Comparison of ENCODE assay signal across 10 mouse cellular contexts in genomic region chr2:164942692-164943290, GRCm38 (mm10). TPM values are rescaled to one million over a fixed set of nuclear protein-coding genes. Genes with fewer than 3 reads are reported as not detected.
A peak's percentile ranks its signal among the peaks of the same experiment; 100 is the strongest.
DNase-seq lines count a peak whose midpoint lies in the region; ATAC-seq and TF ChIP-seq lines count a peak whose summit lies in the region.
"Had no signal": no experiment of that assay in that cellular context is flagged by ENCODE, and none has a peak within 500 bp of the region (broad histone marks: within the 10 kb centered on the region; RNA-seq: fewer than 3 reads in every experiment).

No protein-coding gene starts in this region.

- peak; percentile 40 for DNase-seq in gastrocnemius, postnatal 25 days
- DNase-seq in gastrocnemius, adult 2 months = no peak
- peak; percentile 80 to 81 for DNase-seq in spleen, postnatal 36 days (ENCODE audit: low spot score in 2 of 2)
- no peak for DNase-seq in layer of hippocampus, postnatal 14 days (ENCODE audit: low spot score in 2 of 2)
- no peak for DNase-seq in testis, postnatal 10 days (ENCODE audit: low spot score)
- DNase-seq in frontal cortex, postnatal 10 days (ENCODE audit: low spot score in 2 of 2) = no peak

- H3K9me3 ChIP-seq in E14TG2a.4 (ENCODE audit: low read length) = no peaks in the 10 kb centered on the region
- H3K9me3 ChIP-seq: limb, embryonic 12.5 days had no signal

- H3K27ac ChIP-seq in gastrocnemius, adult 2 months = no peak overlapping the region
- H3K27ac ChIP-seq: limb, embryonic 12.5 days had no signal

- no peaks in the 10 kb centered on the region for H3K36me3 ChIP-seq in E14TG2a.4 (ENCODE audit: insufficient read depth, low read length)
- H3K36me3 ChIP-seq: limb, embryonic 12.5 days had no signal

- H3K4me3 ChIP-seq in gastrocnemius, adult 2 months = no peak overlapping the region
- peak overlapping the region; percentile 33 for H3K4me3 ChIP-seq in E14TG2a.4 (replicated peaks; ENCODE audit: low read length)
- H3K4me3 ChIP-seq: limb, embryonic 12.5 days had no signal

- ATAC-seq in inflammation-experienced regulatory T-cells, adult 6 months = peak; percentile 91
- ATAC-seq: hindbrain, embryonic 16.5 days had no signal

- TF ChIP-seq CTCF in gastrocnemius, adult 2 months (IDR thresholded peaks at IDR 0.05) = no peak
- no peak for TF ChIP-seq CTCF in E14TG2a.4 (conservative IDR thresholded peaks at IDR 0.05; ENCODE audit: low read length)

- intact Hi-C loops in gastrocnemius, adult 2 months (cut with DNase I) = no loop called here

- peaks cover 75% of the 10 kb centered on the region for H3K27me3 ChIP-seq in E14TG2a.4 (ENCODE audit: insufficient read depth, low read length)

- peaks cover 59% of the 10 kb centered on the region for H3K4me1 ChIP-seq in E14TG2a.4 (replicated peaks; ENCODE audit: low read depth, low read length)

RNA-seq across cellular contexts. Expression of gene Mmp9, which starts 2.2 kb away (rescaled TPM):
- total RNA-seq in gastrocnemius, postnatal 25 days (2021) = 1 to 10 TPM in 1 of 2 experiments, under 1 TPM in 1; 0.64 to 1.4 TPM
- total RNA-seq in gastrocnemius, adult 2 months (2021) = 1 to 10 TPM in 1 of 2 experiments, under 1 TPM in 1; 0.46 to 1.1 TPM
- polyA plus RNA-seq in inflammation-experienced regulatory T-cells, adult 6 months (2017; shearing (Covaris generic)) = 1 to 10 TPM; 1.3 to 2.6 (median 2.6) TPM
- total RNA-seq in layer of hippocampus, postnatal 14 days (2021) = 1 to 10 TPM; 1.8 to 2.1 TPM

RNA-seq across cellular contexts. Expression of gene Slc12a5, which starts 17.8 kb away (rescaled TPM):
- under 1 TPM; 0.21 to 0.38 TPM for total RNA-seq in gastrocnemius, postnatal 25 days (2021)
- total RNA-seq in gastrocnemius, adult 2 months (2021) = under 1 TPM; 0.36 to 0.53 TPM
- polyA plus RNA-seq in inflammation-experienced regulatory T-cells, adult 6 months (2017; shearing (Covaris generic)) = under 1 TPM in 2 of 3 experiments, not detected in 1; 0.21 to 0.33 TPM
- total RNA-seq in layer of hippocampus, postnatal 14 days (2021) = 100 to 1,000 TPM; 288 to 332 TPM

RNA-seq across cellular contexts. Expression of gene Zfp335, which starts 31.2 kb away (rescaled TPM):
- total RNA-seq in gastrocnemius, postnatal 25 days (2021) = 1 to 10 TPM; 8.2 to 9.2 TPM
- 10 to 100 TPM in 1 of 2 experiments, 1 to 10 TPM in 1; 9.7 to 10.5 TPM for total RNA-seq in gastrocnemius, adult 2 months (2021)
- polyA plus RNA-seq in inflammation-experienced regulatory T-cells, adult 6 months (2017; shearing (Covaris generic)) = 1 to 10 TPM; 6.2 to 7.4 (median 6.8) TPM
- total RNA-seq in layer of hippocampus, postnatal 14 days (2021) = 10 to 100 TPM; 25.0 to 26.4 TPM

Comparison
In these comparisons a context has a peak if more than half of its experiments do, and no peak if none do; other contexts are left out.
1. DNase-seq: peak in gastrocnemius, postnatal 25 days (single experiment) and spleen, postnatal 36 days (2 of 2); none in gastrocnemius, adult 2 months (single experiment), layer of hippocampus, postnatal 14 days (0 of 2), testis, postnatal 10 days (single experiment) and frontal cortex, postnatal 10 days (0 of 2).
2. RNA of gene Slc12a5, which starts 17.8 kb away (total RNA-seq): 288 to 332 TPM in layer of hippocampus, postnatal 14 days; 0.36 to 0.53 TPM in gastrocnemius, adult 2 months and 0.21 to 0.38 TPM in gastrocnemius, postnatal 25 days; every median in the first group is over 100 times any median in the second.